Mouse (Mus musculus) frontal cortex, postnatal 10 days (tissue): ENCODE measurements around the gene Krtap5-4.
"Not testable (repeated sequence)": the region's sequence is repeated elsewhere in the genome, so short reads cannot be mapped to it uniquely, and the experiment has no call there.

Experiments used
- DNase-seq, 2 experiments: peaks; one replicate each; pipeline ENCODE4 v3.0.0; 2022; ENCODE audit warnings: low spot score in 2 of 2, mixed read lengths in 1 of 2

The Krtap5-4 gene

GRCm38 (mm10) chr7:142303249-142303648 lies at the start of gene Krtap5-4:
TSS of gene Krtap5-4 (plus strand) at chr7:142303549.
- no peak for DNase-seq

GRCm38 (mm10) chr7:142255517-142255916 lies 47.8 kb upstream of the Krtap5-4 start:
- DNase-seq, result peak in 1 of 2 experiments; percentile 18

GRCm38 (mm10) chr7:142258254-142258653 lies 45.1 kb upstream of the Krtap5-4 start, which contains the start of gene Gm2431:
TSS of gene Gm2431 (minus strand) at chr7:142258354.
- DNase-seq, result not testable (repeated sequence)

DNA sequence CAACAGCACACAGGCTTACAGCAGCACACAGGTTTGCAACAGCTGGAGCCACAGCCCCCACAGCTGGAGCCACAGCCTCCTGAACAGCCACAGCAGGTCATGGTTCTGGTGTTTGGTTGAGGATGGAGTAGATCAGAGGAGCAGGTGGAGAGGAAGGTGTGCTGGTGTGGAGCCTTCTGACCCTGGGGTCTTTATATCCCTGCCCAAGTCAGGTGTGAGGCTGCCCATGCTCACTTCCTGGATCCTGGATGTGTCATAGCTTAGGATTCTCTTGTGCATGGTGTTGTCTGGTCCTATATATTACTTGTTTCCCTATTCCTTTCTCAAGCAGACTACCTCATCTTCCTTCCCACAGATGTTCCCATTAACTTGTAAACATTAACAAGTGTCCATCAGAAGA lies 29.1 kb upstream of the Krtap5-4 start, which contains the start of gene Gm4559:
TSS of gene Gm4559 (minus strand) at position 101 of the 400 bp plus-strand sequence.
- DNase-seq, result not testable (repeated sequence)

DNA sequence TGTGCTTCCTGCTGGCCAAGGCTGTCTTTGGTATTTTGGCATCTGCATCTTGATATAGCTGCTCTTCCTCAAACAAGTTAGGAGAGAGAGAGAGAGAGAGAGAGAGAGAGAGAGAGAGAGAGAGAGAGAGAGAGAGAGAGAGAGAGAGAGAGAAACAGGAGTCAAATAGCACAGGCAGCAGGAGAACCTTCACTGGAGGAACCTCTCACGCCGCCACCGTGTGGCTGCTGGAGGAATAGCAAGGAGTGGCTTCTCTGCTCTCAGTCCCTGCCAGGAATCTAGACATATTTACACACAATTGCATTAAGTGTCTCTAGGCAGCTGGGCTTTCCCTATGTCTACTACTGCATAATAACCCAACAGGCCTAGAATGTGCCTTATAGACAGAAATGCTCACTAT lies 25.2 kb upstream of the Krtap5-4 start:
- DNase-seq, result peak in 1 of 2 experiments; percentile 55

GRCm38 (mm10) chr7:142279291-142279690 lies 24.1 kb upstream of the Krtap5-4 start:
- not testable (repeated sequence) for DNase-seq

DNA sequence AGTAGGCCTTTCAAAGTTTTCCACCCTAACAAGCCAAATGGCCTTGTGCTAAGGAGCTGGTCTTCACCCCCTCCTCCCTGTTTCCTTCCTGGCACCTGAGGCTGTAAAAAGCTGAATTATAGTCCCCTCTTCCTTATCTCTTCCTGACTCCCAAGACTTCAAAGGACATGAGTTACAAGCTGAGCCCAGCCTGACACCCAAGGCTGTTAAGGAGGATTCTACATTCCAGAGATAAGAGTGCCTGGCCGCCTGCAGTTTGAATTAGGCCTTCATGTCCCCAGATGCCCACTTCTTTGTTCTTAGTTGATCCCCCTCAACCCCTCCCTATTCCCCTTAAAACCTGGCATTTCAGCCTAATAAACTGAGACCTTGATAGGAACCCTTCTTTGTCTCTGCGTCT lies 20.5 kb upstream of the Krtap5-4 start:
- not testable (repeated sequence) for DNase-seq

DNA sequence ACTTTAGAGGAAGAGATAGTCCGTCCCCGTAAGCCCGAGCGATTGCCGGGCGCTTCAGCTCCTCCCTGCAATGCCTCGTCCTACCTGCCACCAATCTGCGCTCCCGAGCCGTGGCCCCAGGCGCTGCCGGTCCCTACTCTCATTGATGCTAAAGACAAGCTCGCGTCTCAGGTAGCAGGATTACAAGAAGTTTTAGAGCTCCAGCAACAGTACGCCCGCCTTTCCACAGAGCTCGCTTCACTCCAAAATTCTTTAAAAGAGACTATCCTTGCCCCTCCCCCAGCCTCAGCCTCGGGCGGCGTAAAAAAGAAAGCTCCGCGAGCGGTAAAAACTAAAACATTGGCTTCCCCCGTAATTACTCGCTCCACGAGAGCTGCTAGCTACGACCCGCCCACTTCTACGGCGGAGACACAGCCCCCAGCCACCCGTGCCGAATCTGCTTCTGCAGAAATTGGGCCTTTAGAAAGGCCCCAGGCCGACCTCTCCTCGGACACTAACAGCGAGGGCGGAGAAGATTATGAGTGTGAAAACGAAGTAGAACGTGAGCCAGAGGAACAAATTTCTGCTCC lies 19.2 kb upstream of the Krtap5-4 start:
- peak; percentile 19 to 38 for DNase-seq

DNA sequence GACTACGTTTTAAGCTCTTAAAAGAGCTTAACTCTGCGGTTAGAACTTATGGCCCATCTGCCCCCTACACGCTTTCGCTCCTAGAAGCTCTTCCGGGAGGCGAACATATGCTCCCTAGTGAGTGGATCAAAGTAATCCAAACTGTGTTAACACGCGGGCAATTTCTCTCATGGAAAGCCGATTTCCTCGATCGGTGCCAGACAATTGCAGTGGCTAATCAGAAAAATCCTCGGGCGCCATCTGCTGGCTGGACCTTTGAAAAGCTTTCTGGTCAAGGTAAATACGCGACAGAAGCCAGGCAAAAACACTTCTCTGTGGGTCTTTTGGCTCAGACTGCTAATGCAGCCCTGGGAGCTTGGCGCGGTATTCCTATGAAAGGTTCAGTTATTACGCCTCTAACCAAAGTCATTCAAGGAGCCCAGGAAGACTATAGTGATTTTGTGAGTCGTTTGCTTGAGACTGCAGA lies 18.7 kb upstream of the Krtap5-4 start:
- peak; percentile 67 to 87 for DNase-seq

DNA sequence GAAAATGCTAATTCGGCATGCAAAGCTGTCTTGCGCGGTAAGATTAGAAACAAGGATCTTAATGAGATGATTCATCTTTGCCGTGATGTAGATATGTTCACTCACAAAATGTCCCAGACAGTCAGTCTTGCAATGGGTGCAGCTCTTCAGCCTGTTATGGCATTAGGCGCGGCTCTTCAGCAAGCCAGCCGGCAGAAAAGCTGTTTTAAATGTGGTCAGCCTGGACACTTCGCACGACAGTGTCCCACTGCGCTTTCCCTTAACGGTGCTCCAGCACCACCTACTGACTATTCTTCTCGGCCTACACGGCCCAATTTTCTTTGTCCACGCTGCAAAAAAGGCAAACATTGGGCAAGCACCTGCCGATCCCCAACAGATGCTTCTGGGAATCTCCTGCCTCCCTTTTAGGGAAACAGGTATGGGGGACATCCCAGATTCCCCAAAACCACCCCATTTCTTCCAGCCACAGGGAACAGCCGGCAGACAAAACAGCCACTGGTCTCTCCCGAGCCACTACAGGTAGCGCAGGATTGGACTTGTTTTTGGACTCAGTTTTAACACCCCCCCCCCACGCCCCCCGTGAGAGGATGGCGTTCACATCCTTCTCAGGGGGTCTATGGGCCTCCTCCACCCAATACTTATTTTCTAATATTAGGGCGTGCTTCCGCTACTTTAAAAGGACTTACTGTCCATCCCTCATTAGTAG lies 18.1 kb upstream of the Krtap5-4 start:
- peak in 1 of 2 experiments; percentile 24 for DNase-seq

GRCm38 (mm10) chr7:142285910-142286612 lies 17.3 kb upstream of the Krtap5-4 start:
- DNase-seq, result not testable (repeated sequence)

GRCm38 (mm10) chr7:142293851-142294250 lies 9.5 kb upstream of the Krtap5-4 start:
- DNase-seq, result not testable (repeated sequence)

DNA sequence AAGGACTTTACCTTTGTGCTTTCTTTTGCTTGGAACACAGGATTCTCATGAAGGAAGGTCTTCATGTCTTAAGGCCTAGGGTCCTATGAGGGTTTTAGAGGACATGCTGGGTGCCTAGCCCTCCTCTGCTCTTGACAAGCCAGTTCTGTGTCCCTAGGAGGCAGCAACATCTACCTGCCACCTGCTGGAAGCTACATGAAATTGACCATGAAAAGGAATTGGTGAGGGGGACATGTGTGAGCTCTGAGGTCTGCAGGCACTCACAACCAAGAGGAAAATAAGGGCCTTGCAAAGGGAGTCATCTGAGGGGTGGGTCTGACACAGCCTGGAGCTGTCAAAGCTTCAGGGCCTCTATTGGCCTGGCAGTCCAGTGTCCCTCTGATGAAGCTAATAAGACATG lies 7.9 kb upstream of the Krtap5-4 start:
- no peak for DNase-seq

- not testable (repeated sequence) for DNase-seq
These were observed 7.2 kb upstream of the Krtap5-4 start for GRCm38 (mm10) chr7:142296108-142296507.

- DNase-seq, result not testable (repeated sequence)
These were observed 6.3 kb upstream of the Krtap5-4 start, which contains the start of gene Krtap5-1 for GRCm38 (mm10) chr7:142297018-142297417. TSS of gene Krtap5-1 (minus strand) at chr7:142297118.

DNA sequence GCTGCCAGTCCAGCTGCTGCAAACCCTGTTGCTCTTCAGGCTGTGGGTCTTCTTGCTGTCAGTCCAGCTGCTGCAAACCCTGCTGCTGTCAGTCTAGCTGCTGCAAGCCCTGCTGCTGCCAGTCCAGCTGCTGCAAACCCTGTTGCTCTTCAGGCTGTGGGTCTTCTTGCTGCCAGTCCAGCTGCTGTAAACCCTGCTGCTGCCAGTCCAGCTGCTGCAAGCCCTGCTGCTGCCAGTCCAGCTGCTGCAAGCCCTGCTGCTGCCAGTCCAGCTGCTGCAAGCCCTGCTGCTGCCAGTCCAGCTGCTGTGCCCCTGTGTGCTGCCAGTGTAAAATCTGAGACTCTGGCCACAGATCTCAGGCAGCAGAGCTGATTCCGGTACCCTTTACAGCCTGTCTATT lies 580 bp downstream of the Krtap5-4 start:
- DNase-seq, result not testable (repeated sequence)

DNA sequence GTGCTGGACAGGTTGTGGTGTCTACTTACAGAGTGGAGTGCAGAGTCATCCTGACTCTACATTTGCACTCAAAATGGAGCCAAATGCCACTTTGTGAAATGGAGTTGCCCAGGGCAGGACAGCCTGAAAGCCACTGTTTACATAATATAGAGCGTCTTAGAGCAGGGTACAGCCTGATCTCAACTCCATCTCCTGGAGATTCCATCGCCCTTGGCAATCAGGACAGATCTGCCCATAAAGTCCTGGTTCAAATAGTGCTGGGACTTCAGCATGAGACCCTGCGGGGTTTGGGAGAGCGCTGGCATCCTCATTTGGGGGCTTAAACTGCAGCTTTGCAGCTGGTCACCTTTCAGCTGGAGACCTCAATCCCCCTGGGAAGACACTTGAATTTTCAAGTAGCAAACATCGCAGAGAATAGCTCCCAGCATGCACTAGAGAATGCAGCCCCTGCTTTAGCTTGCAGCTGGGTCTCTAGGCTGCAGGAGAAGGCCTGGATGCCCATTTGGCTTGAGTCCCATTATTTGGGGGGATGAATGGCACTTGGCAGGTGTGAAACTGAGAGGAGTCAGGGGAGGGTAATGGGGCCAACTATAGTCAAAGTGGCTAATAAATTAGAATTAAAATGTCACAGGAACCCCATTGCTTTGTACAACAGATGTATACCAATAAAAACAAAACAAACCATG lies 11.4 kb downstream of the Krtap5-4 start:
- no peak for DNase-seq

DNA sequence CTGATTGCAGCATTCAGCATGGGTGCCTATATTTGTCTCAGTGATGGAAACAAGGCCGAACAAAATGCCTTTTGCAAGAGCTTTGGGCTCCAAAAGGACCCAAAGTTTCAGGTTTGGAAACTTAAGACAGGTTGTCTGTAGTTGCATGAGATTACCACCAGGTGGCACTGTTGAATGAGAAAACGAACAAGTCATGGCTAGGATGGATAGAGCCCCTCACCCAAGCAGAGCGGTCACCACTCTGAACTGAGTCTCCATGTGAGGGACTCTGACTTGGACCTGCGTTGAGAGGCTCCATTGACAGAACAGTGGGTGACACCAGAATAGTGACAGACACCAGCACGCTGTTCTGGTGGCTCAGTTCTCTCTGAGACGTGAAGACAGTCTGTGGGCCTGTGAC lies 13.2 kb downstream of the Krtap5-4 start:
- DNase-seq, result peak in 1 of 2 experiments; percentile 29

GRCm38 (mm10) chr7:142317216-142317615 lies 13.9 kb downstream of the Krtap5-4 start:
- DNase-seq, result no peak

DNA sequence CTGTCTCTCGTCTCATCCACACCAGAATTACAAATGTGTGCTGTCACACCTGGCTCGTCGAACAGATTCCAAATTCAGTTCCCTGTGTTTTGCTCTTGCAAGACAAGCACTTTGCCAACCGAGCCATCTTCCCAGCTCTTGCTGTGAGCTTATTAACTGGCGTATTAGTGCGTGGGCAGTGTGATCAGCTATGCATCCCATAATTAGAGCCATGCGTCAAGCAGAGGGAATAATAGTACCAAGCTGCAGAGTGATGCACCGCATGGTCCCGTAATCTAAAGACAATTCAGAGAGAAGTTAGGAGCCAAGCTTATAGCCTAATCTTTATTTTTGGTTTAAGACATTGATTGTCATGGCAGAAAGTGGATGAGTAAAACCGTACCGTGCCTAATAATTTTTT lies 15.8 kb downstream of the Krtap5-4 start:
- no peak for DNase-seq

- DNase-seq, result no peak
These were observed 17.6 kb downstream of the Krtap5-4 start for GRCm38 (mm10) chr7:142320906-142321305.
